ENCODE assay signal across 10 mouse cellular contexts in genomic region chr13:98008588-98008987, GRCm38 (mm10).
A peak's percentile ranks its signal among the peaks of the same experiment; 100 is the strongest.
DNase-seq lines count a peak whose midpoint lies in the region; ATAC-seq and TF ChIP-seq lines count a peak whose summit lies in the region.
"Had no signal": no experiment of that assay in that cellular context is flagged by ENCODE, and none has a peak within 500 bp of the region (broad histone marks: within the 10 kb centered on the region; RNA-seq: fewer than 3 reads in every experiment).

No protein-coding gene starts in this region.

- no peaks in the 10 kb centered on the region for H3K36me3 ChIP-seq in intestine, embryonic 15.5 days
- H3K36me3 ChIP-seq: embryonic facial prominence, embryonic 12.5 days had no signal

- H3K27me3 ChIP-seq in intestine, embryonic 15.5 days (replicated peaks): no peaks in the 10 kb centered on the region
- H3K27me3 ChIP-seq: embryonic facial prominence, embryonic 12.5 days had no signal

- H3K9ac ChIP-seq in intestine, embryonic 15.5 days: no peak overlapping the region
- H3K9ac ChIP-seq: embryonic facial prominence, embryonic 12.5 days had no signal

- WGBS in lung, adult 2 months: 50% methylated on average over 10 of the region's 10 CpGs
- WGBS in intestine, embryonic 15.5 days: 89% methylated on average over 10 of the region's 10 CpGs

- H3K4me3 ChIP-seq in lung, adult 2 months (replicated peaks; ENCODE audit: extremely low read depth, low read depth, low read length): no peak overlapping the region
- H3K4me3 ChIP-seq in layer of hippocampus, adult 2 months: no peak overlapping the region
- no peak overlapping the region for H3K4me3 ChIP-seq in intestine, embryonic 15.5 days (replicated peaks)
- H3K4me3 ChIP-seq: embryonic facial prominence, embryonic 12.5 days; myocyte had no signal

- peaks cover 3% of the 10 kb centered on the region; the same call in 1 of the 2 replicates for H3K4me1 ChIP-seq in lung, adult 2 months (ENCODE audit: control insufficient read depth, insufficient read depth, low read length)
- no peaks in the 10 kb centered on the region for H3K4me1 ChIP-seq in intestine, embryonic 15.5 days (replicated peaks)
- H3K4me1 ChIP-seq: embryonic facial prominence, embryonic 12.5 days had no signal

- ATAC-seq in intestine, embryonic 15.5 days: no peak

- peak; percentile 51 to 67 for DNase-seq in lung, adult 18-20 months
- no peak for DNase-seq in lung, adult 2 months
- peak; percentile 29 to 49 for DNase-seq in frontal cortex, postnatal 14 days (ENCODE audit: low spot score in 2 of 2)
- DNase-seq in layer of hippocampus, adult 2 months (ENCODE audit: low spot score in 2 of 2): peak; percentile 19 to 76
- DNase-seq in right cerebral cortex, adult 2 months (ENCODE audit: low spot score in 2 of 2): peak; percentile 75 to 81
- no peak for DNase-seq in thymus, postnatal 4 days
- DNase-seq in spleen, adult 12 weeks (ENCODE audit: low spot score): no peak

- H3K27ac ChIP-seq in layer of hippocampus, adult 2 months: peak overlapping the region; percentile 20; the same call in 1 of the 2 replicates
- H3K27ac ChIP-seq in intestine, embryonic 15.5 days: no peak overlapping the region
- H3K27ac ChIP-seq: embryonic facial prominence, embryonic 12.5 days had no signal

- no peak overlapping the region for H3K4me2 ChIP-seq in intestine, embryonic 15.5 days (replicated peaks)
- H3K4me2 ChIP-seq: embryonic facial prominence, embryonic 12.5 days had no signal

- no peak for TF ChIP-seq CTCF in lung, adult 2 months (IDR thresholded peaks at IDR 0.05; ENCODE audit: insufficient read depth, low read length)
- no peak for TF ChIP-seq CTCF in layer of hippocampus, adult 2 months (conservative IDR thresholded peaks at IDR 0.05)

- no peaks in the 10 kb centered on the region for H3K9me3 ChIP-seq in intestine, embryonic 15.5 days
- H3K9me3 ChIP-seq: embryonic facial prominence, embryonic 12.5 days had no signal

- TF ChIP-seq POLR2A in lung, adult 2 months (IDR thresholded peaks at IDR 0.05; ENCODE audit: borderline replicate concordance, extremely low read depth, low read depth, low read length): no peak

Comparison
In these comparisons a context has a peak if more than half of its experiments do, and no peak if none do; other contexts are left out.
1. DNase-seq: peak in lung, adult 18-20 months (2 of 2), frontal cortex, postnatal 14 days (2 of 2), layer of hippocampus, adult 2 months (2 of 2) and right cerebral cortex, adult 2 months (2 of 2); none in lung, adult 2 months (single experiment), thymus, postnatal 4 days (single experiment) and spleen, adult 12 weeks (single experiment).